Comparison of ENCODE assay signal across 8 mouse cellular contexts in the genomic region with DNA sequence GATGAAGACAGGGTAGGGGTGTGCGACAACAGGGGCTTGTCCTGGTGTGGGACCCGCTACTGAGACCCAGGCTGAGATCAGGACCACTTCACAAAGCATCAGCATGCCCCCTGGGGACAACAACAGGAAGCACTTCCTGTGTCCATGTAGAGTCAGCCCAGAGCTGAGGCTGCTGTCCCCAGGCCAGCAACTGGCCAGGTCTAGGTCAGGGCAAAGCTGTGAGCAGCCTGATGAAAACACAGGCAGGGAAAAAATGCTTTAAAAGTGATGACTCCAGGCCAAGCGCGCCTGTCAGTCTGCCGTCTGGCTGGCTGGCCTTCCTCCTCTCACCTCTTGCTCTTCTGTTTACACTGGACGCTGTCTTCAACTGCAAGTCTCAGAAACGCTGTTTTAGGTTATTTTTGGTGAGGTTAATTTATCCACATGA. TPM values are rescaled to one million over a fixed set of nuclear protein-coding genes. Genes with fewer than 3 reads are reported as not detected.
DNase-seq lines count a peak whose midpoint lies in the region; ATAC-seq and TF ChIP-seq lines count a peak whose summit lies in the region.

No protein-coding gene starts in this region.

- peak; percentile 26; the same call in 1 of the 2 replicates for TF ChIP-seq CTCF in layer of hippocampus, adult 2 months (conservative IDR thresholded peaks at IDR 0.05)
- TF ChIP-seq CTCF in heart, adult 2 months (IDR thresholded peaks at IDR 0.05), result peak; percentile 34

- 26% methylated on average over 7 of the region's 7 CpGs for WGBS in heart, adult 2 months
- 27% methylated on average over 7 of the region's 7 CpGs for WGBS in kidney, embryonic 16.5 days
- WGBS in midbrain, embryonic 11.5 days, result 76% methylated on average over 7 of the region's 7 CpGs

- no peak overlapping the region for H3K9ac ChIP-seq in heart, adult 2 months (ENCODE audit: low read depth, low read length)
- H3K9ac ChIP-seq in kidney, embryonic 16.5 days (replicated peaks; ENCODE audit: low read length), result no peak overlapping the region
- no peak overlapping the region for H3K9ac ChIP-seq in midbrain, embryonic 11.5 days (ENCODE audit: low read length)

- TF ChIP-seq POLR2A in heart, adult 2 months (IDR thresholded peaks at IDR 0.05; ENCODE audit: insufficient read depth, low read depth, low read length), result no peak
- no peak for TF ChIP-seq POLR2A in myocyte (IDR thresholded peaks at IDR 0.05; ENCODE audit: insufficient read length, low read depth)

- H3K27ac ChIP-seq in layer of hippocampus, adult 2 months, result peak overlapping the region; percentile 53
- peak overlapping the region; percentile 79 for H3K27ac ChIP-seq in heart, adult 2 months
- H3K27ac ChIP-seq in kidney, embryonic 16.5 days (ENCODE audit: low read length), result peak overlapping the region; percentile 70
- H3K27ac ChIP-seq in midbrain, embryonic 11.5 days (ENCODE audit: low read depth, low read length), result no peak overlapping the region

- H3ac ChIP-seq in myocyte (ENCODE audit: control insufficient read depth, insufficient read length), result no peak overlapping the region

- peak; percentile 69 for ATAC-seq in kidney, embryonic 16.5 days (ENCODE audit: low FRiP score, low TSS enrichment)
- ATAC-seq in midbrain, embryonic 11.5 days (ENCODE audit: low FRiP score), result no peak

- H3K4me1 ChIP-seq in heart, adult 2 months (ENCODE audit: control insufficient read depth, insufficient read depth, low read length), result peaks cover 33% of the 10 kb centered on the region
- peaks cover 34% of the 10 kb centered on the region for H3K4me1 ChIP-seq in kidney, embryonic 16.5 days (ENCODE audit: insufficient read depth, low read length)
- H3K4me1 ChIP-seq in midbrain, embryonic 11.5 days (ENCODE audit: control insufficient read depth, insufficient read depth, low read length), result no peaks in the 10 kb centered on the region

- no peak overlapping the region for H3K4me3 ChIP-seq in layer of hippocampus, adult 2 months
- H3K4me3 ChIP-seq in heart, adult 2 months, result no peak overlapping the region
- H3K4me3 ChIP-seq in kidney, embryonic 16.5 days (ENCODE audit: low read length), result no peak overlapping the region
- H3K4me3 ChIP-seq in myocyte, result no peak overlapping the region
- H3K4me3 ChIP-seq in midbrain, embryonic 11.5 days (ENCODE audit: low read depth, low read length), result no peak overlapping the region

- intact Hi-C loops in heart, adult 2 months (cut with DNase I), result no loop called here

- TF ChIP-seq EP300 in heart, adult 2 months (IDR thresholded peaks at IDR 0.05; ENCODE audit: insufficient read depth, low read depth, low read length), result 0 out of 2 replicates have a peak, but pooled peaks have one; percentile 57

- H3K4me2 ChIP-seq in kidney, embryonic 16.5 days (replicated peaks; ENCODE audit: low read depth, low read length), result no peak overlapping the region
- peak overlapping the region; percentile 66 for H3K4me2 ChIP-seq in myocyte (ENCODE audit: low read depth)
- no peak overlapping the region for H3K4me2 ChIP-seq in midbrain, embryonic 11.5 days

- H3K9me3 ChIP-seq in kidney, embryonic 16.5 days (ENCODE audit: low read length), result no peaks in the 10 kb centered on the region
- H3K9me3 ChIP-seq in midbrain, embryonic 11.5 days (ENCODE audit: control insufficient read depth, low read length), result no peaks in the 10 kb centered on the region

- no peaks in the 10 kb centered on the region for H3K27me3 ChIP-seq in heart, adult 2 months (ENCODE audit: control insufficient read depth, insufficient read depth, low read length)
- no peaks in the 10 kb centered on the region for H3K27me3 ChIP-seq in kidney, embryonic 16.5 days (ENCODE audit: insufficient read depth, low read length)
- no peaks in the 10 kb centered on the region for H3K27me3 ChIP-seq in myocyte (ENCODE audit: control insufficient read depth, insufficient read depth, insufficient read length)
- H3K27me3 ChIP-seq in midbrain, embryonic 11.5 days (ENCODE audit: control insufficient read depth, insufficient read depth, low read length), result no peaks in the 10 kb centered on the region

- peaks cover 3% of the 10 kb centered on the region; the same call in 1 of the 2 replicates for H3K36me3 ChIP-seq in heart, adult 2 months (ENCODE audit: control insufficient read depth, insufficient read depth, low read length)
- H3K36me3 ChIP-seq in kidney, embryonic 16.5 days (ENCODE audit: insufficient read depth, low read length), result peaks cover 14% of the 10 kb centered on the region
- peaks cover 8% of the 10 kb centered on the region for H3K36me3 ChIP-seq in myocyte (ENCODE audit: control insufficient read depth, insufficient read depth)
- H3K36me3 ChIP-seq in midbrain, embryonic 11.5 days (ENCODE audit: control insufficient read depth, insufficient read depth, low read length), result peaks cover 1% of the 10 kb centered on the region; the same call in 1 of the 2 replicates

- no peak for DNase-seq in layer of hippocampus, adult 2 months (ENCODE audit: low spot score in 2 of 2)
- DNase-seq in layer of hippocampus, adult 18-20 months (ENCODE audit: low spot score in 2 of 2), result no peak
- peak; percentile 62 to 76 for DNase-seq in heart, adult 2 months
- no peak for DNase-seq in spleen, postnatal 10 days (ENCODE audit: low spot score in 2 of 2)
- DNase-seq in cerebellum, adult 18-20 months, result no peak
- DNase-seq in midbrain, embryonic 11.5 days (ENCODE audit: low spot score, missing footprints), result no peak

- H3K79me2 ChIP-seq in heart, adult 2 months (replicated peaks; ENCODE audit: control insufficient read depth, insufficient read depth, low read length), result peaks cover 2% of the 10 kb centered on the region
- peaks cover 85% of the 10 kb centered on the region for H3K79me2 ChIP-seq in myocyte (ENCODE audit: control insufficient read depth, insufficient read depth)

TF ChIP-seq in myocyte, 11 proteins besides CTCF, POLR2A, EP300 and RAD21:
- TF ChIP-seq USF1 (IDR thresholded peaks at IDR 0.05; ENCODE audit: low read depth), result no peak
- TF ChIP-seq MYOD1 (IDR thresholded peaks at IDR 0.05; ENCODE audit: control insufficient read depth in 1 of 3, insufficient read length in 2 of 3, low read depth in 2 of 3), result peak in 2 of 3 experiments; percentile 6 to 46
- TF ChIP-seq CEBPB (IDR thresholded peaks at IDR 0.05; ENCODE audit: insufficient read depth, poor library complexity, severe bottlenecking), result no peak
- no peak for TF ChIP-seq TCF3 (IDR thresholded peaks at IDR 0.05; ENCODE audit: insufficient read length, low read depth)
- TF ChIP-seq SRF (IDR thresholded peaks at IDR 0.05; ENCODE audit: control insufficient read depth, insufficient read length, low read depth), result no peak

RNA-seq across cellular contexts. Expression of a gene that starts 21.0 kb away (rescaled TPM):
- 10 to 100 TPM; 92.5 to 93.2 TPM for total RNA-seq in layer of hippocampus, adult 2 months (2021)
- 10 to 100 TPM; 88.8 to 90.1 TPM for total RNA-seq in layer of hippocampus, adult 18-20 months (2021)
- 10 to 100 TPM; 28.5 to 30.0 TPM for total RNA-seq in heart, adult 2 months (2021)
- polyA plus RNA-seq in heart, adult 2 months (2012; rRNA removed), result 17.6 and 22.1 TPM in 2 replicates
- 16.4 and 17.8 TPM in 2 replicates for polyA plus RNA-seq in kidney, embryonic 16.5 days (2015; fragmentation: Nextera tagmentation; extraction: Ambion mirVana)
- 11.9 TPM for polyA plus RNA-seq in myocyte (2012; fragmentation: generic; extraction: Trizol)
- polyA plus RNA-seq in midbrain, embryonic 11.5 days (2014; fragmentation: Nextera tagmentation; extraction: Ambion mirVana), result 20.7 and 22.7 TPM in 2 replicates

RNA-seq across cellular contexts. Expression of a gene that starts 41.5 kb away (rescaled TPM):
- total RNA-seq in layer of hippocampus, adult 2 months (2021), result 100 to 1,000 TPM; 166 to 172 TPM
- total RNA-seq in layer of hippocampus, adult 18-20 months (2021), result 100 to 1,000 TPM; 166 to 181 TPM
- 100 to 1,000 TPM; 235 to 277 TPM for total RNA-seq in heart, adult 2 months (2021)
- polyA plus RNA-seq in heart, adult 2 months (2012; rRNA removed), result 129 and 131 TPM in 2 replicates
- 201 and 211 TPM in 2 replicates for polyA plus RNA-seq in kidney, embryonic 16.5 days (2015; fragmentation: Nextera tagmentation; extraction: Ambion mirVana)
- polyA plus RNA-seq in myocyte (2012; fragmentation: generic; extraction: Trizol), result 186 TPM
- polyA plus RNA-seq in midbrain, embryonic 11.5 days (2014; fragmentation: Nextera tagmentation; extraction: Ambion mirVana), result 282 and 283 TPM in 2 replicates

RNA-seq across cellular contexts. Expression of a gene that starts 53.1 kb away (rescaled TPM):
- total RNA-seq in layer of hippocampus, adult 2 months (2021), result 100 to 1,000 TPM; 110 to 116 TPM
- 100 to 1,000 TPM; 114 to 119 TPM for total RNA-seq in layer of hippocampus, adult 18-20 months (2021)
- 100 to 1,000 TPM in 1 of 2 experiments, 10 to 100 TPM in 1; 96.7 to 124 TPM for total RNA-seq in heart, adult 2 months (2021)
- 74.4 and 106 TPM in 2 replicates for polyA plus RNA-seq in heart, adult 2 months (2012; rRNA removed)
- 14.7 and 16.2 TPM in 2 replicates for polyA plus RNA-seq in kidney, embryonic 16.5 days (2015; fragmentation: Nextera tagmentation; extraction: Ambion mirVana)
- 23.3 TPM for polyA plus RNA-seq in myocyte (2012; fragmentation: generic; extraction: Trizol)
- polyA plus RNA-seq in midbrain, embryonic 11.5 days (2014; fragmentation: Nextera tagmentation; extraction: Ambion mirVana), result 11.0 and 16.3 TPM in 2 replicates

Comparison
In these comparisons a context has a peak if more than half of its experiments do, and no peak if none do; other contexts are left out.
1. DNase-seq: peak in heart, adult 2 months (2 of 2); none in layer of hippocampus, adult 2 months (0 of 2), layer of hippocampus, adult 18-20 months (0 of 2), spleen, postnatal 10 days (0 of 2), cerebellum, adult 18-20 months (0 of 2) and midbrain, embryonic 11.5 days (single experiment).